Mouse (Mus musculus) stomach, postnatal 0 days (tissue): ENCODE measurements at regions not wholly inside any gene's neighbourhood (a gene's known extent, or its start where the extent isn't known, plus 50 kb on each side); places are given as distances from the start of the nearest gene placed in this dataset.

Experiments
- CTCF ChIP-seq: IDR thresholded peaks from 2 replicates; pipeline ENCODE4 v1.5.1; 2016; ENCODE audit warnings: antibody characterized with exemption, low read depth, mild to moderate bottlenecking, moderate library complexity
- EP300 ChIP-seq: optimal IDR thresholded peaks from 2 replicates; pipeline ENCODE3; 2016; ENCODE audit warnings: antibody characterized with exemption

DNA sequence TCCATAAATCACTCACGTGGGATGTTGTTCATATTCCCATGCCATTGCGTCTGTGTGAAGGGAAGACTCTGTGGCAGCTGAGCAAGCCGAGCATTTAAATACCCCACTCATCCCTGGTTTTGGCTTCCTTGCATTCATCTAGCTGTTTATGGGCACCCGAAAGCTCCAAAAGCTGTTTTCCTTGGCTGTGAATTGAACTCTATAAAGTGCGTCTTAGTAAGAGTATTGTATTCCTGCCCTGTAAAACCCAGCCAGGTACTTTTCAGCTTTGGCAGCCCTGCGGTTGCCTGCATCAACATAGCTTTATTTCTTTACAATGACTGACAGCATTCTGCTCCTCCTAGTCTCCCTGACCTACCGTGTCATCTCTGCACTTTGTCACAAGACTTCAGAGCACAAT lies 196.8 kb upstream of the Pitx2 start:
- TF ChIP-seq CTCF (no peak), EP300 (no peak)
